Mouse (Mus musculus): ENCODE measurements around the gene Foxi1.

DNA sequence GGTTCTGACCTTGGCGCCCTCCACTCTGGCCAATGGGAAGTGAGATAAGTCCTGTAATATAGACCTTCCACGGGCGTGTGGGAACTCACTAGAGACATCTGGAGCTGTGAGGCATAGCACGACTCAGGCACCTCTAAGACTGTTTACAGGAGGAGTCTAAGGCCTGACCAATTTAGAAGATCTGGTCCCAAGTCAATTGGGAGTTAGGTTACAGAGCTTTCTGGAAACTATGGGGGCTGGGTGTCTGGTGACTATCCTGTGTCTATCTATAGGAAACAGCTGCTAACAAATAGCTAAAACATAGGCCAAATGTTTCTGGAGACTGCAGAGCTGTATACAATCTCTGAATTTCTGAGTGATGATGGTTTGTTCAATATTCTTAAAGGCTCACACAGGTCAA, 41.5 kb downstream of the Foxi1 start:
- TF ChIP-seq POLR2A (IDR thresholded peaks at IDR 0.05; ENCODE audit: control insufficient read depth, low read depth, low read length) (no peak), CTCF (IDR thresholded peaks at IDR 0.05; ENCODE audit: control insufficient read depth, insufficient read depth, insufficient replicate concordance, low read depth, low read length) (no peak)
